Mouse (Mus musculus) adipocyte (in vitro differentiated cells): ENCODE measurements around the gene Cln6.
"Not testable (repeated sequence)": the region's sequence is repeated elsewhere in the genome, so short reads cannot be mapped to it uniquely, and the experiment has no call there.

Experiments used
- DNase-seq: peaks from one replicate; pipeline ENCODE4 v3.0.0-alpha.2; 2016; ENCODE audit warnings: low spot score

Gene Cln6

DNA sequence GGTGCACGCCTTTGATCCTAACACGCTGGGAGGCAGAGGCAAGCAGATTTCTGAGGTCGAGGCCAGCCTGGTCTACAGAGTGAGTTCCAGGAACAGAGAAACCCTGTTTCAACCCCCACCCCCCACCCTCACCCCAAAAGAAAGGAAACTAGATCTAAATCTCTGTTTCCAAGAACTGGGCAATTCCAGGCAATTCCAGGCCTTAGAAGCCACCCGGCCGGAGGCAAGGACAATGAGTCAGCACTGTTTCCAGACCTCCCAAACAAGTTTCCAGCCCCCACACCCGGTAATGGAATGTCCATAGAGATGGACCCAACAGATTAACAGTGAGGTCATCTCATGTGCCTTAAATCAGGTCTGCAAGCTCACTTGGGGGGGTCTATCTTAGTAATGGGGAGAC is 8.7 kb upstream of the Cln6 start:
- no peak for DNase-seq

DNA sequence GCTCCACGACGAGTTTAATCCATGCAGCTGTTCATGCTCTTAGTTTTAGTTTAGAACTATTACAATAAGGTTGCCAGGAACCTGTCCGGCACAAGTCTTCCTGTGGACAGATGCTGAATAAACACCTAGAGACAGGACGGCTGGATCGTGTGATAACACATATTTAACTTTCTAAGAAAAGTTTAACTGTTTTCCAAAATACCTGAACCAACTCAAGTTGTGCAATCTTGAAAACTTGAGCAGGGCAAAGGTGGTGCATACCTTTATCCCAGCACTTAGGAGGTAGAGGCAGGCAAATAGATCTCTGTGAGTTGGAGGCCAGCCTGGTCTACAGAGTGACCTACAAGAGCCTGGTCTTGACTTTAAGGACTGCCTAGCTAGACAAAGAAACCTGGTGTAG is 3.7 kb upstream of the Cln6 start:
- DNase-seq, result no peak

DNA sequence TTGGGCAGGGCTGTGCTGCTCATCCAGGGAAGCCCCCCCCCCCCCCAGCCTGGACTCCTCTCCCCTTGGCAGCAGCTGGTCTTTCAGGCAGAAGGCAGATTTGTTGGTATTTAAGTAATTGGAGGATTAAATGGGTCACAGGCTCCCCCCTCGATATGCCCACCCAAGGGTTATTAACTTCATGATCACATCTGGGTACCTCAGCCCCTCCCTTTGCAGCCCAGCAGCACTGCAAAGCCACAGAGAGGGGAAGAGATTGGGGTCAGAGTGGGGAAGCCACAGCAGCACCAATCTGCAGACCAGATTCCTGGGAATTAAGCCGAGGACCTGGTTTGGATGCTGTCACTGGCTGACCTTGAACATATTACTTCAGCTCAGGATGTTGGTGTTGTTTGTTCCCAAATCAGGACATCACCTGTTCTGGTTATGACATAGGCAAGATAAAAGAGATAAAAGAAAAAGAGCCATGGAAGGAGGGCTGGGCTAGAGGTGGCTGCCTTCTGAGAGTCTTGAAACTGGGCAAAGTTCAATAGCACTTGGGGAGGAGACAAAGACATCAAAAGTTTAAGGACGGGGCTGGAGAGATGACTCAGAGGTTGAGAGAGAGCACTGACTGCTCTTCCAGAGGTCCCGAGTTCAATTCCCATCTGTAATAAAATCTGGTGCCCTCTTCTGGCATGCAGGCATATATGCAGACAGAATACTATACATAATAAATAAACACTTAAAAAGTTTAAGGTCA is 2.7 kb upstream of the Cln6 start:
- DNase-seq, result no peak

DNA sequence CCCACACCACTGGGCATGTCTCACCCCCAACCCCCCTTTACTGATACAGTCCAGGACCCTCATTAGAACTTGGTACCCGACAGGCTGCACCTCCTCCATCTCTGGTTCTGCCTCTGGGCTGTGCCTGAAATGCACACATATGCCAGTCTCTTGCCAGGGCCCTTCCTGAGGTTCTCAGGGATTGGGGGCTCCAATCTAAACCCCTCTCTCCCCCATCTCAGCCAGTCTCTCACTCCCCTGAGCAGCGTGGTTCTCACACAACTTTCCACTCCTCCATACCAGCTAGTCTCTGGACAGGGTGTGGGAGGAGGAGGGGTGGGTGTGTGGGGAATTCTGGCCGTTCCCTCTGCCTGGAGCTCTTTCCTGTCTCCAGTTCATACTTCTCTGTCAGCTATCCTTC is 974 bp upstream of the Cln6 start:
- DNase-seq, result no peak

DNA sequence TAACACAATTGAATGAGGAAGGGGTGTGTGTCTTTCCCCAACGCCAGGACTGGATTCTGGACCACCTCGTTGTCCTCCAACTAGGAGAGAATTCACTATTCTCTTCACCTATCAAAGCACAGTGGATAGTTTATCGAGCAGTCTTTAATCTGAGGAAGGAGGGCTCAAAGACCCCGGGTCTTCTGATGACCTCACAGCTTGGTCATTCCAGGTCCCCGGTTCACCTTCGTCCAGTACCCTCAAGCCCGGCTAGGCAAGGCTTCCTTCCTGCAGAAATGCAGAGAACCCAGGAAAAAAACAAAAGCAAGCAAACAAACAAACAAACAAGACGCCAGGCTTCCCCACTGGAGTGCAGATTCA is 459 bp upstream of the Cln6 start:
- no peak for DNase-seq

DNA sequence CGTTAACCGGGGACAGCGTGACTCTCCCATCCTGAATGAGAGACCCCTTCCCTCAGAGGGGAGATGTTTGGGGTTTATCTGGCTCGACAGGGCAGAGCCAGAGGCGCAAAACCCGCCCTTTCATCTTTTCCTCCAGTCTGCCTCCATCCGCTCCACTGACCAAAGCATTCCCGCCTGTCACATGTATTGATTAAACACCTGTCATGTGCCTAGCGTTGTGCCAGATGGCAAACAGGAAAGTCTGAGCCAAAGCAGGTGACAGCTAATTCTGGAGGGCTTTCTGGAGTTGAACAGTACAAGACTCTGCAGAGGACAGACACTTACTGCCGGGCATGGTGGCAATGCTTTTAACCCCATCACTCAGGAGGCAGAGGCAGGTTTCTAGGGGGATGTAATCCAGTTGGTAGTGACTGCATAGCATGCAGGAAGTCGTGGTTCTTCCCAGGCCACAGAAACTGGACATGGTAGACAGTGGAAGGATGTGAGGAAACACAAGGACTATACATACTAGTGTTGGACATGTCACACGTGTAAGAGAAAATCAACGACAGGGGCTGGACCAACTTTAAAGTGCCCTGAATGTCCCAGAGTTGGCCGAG is 686 bp downstream of the Cln6 start:
- no peak for DNase-seq

DNA sequence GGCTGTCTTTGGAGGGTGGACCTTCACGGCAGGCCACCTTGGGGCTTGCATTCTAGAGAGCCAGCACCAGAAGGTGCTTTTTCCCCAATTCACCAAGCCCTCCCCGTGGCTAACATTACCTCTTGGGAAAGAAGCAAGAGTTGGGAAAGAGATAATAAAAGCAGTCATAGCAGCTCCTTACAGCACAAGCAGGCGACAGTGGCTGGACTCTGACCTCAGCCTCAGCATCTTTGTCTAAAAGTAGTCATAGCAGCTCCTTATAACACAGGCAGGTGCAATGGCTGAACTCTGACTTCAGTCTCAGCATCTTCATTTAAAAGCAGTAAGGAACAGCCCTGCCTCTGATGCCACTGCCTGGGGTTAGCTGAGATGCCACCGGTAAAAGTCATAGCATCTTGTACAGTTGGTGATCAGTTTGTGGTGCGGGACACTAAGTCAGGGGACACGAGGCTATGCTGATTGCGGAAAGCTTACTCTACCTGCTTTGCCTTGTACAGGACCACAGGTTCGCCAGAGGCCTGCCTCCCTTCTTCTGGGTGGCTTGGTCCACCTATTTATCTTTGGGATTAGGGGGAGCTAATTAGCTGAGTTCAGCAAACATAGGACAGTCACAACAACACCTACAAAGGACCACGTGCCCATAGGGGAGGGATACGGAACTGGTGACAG is 4.9 kb downstream of the Cln6 start:
- DNase-seq, result no peak

DNA sequence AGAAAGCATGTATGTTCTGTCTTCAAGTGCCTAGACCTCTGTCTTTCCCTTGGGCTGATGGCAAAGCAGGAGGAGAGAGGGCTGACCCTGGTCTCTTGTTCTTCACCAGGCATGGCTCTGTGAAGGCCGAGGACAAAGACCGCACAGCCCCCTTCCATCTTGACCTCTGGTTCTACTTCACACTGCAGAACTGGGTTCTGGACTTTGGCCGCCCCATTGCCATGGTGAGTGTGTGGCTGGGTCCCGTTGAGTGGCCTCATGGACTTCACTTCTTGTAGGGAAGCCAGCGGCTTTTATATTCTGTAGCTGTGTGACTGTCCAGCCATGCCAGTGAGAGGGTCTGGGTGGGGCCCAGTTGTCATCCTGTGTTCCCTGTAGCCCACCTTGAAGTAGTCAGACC is 5.9 kb downstream of the Cln6 start:
- DNase-seq, result no peak

DNA sequence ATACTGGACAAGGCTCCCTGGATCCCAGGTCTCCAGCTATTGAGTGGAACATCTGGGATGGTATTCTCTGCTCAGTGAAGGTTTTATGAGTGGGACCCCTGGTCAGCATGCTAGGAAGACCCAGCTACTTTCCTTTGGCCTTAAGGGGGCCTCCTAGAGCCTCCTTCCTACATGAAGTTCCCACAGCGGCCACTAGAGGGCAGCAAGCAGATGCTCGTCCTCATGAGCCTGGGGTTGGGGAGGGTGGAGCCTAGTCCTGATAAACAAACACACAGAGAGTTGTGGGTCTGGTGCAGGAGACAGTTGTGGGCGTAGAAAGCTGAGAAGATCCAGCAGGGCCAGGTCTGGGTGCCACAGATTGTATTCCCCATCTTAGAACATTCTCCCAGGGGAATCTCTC is 9.1 kb downstream of the Cln6 start:
- DNase-seq, result peak; percentile 91

DNA sequence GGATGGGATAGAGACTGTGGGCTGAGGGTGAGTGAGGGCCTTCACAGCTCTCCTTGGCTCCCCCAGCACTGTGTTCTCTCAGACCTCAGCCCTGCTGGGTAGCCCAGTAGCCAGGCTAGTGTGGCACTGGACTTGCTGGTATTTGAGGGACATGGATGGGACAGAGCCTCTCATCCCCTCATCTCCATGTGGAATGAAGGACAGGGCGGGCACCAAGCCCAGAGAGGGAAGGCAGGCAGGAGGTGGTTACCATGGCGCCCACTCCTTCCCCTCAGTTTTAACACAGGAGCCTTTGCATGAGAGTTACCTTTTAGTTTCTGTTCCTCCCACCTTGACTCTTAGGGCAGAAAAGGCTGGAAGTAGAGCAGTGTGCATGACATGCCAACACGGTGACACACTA is 10.1 kb downstream of the Cln6 start:
- no peak for DNase-seq

DNA sequence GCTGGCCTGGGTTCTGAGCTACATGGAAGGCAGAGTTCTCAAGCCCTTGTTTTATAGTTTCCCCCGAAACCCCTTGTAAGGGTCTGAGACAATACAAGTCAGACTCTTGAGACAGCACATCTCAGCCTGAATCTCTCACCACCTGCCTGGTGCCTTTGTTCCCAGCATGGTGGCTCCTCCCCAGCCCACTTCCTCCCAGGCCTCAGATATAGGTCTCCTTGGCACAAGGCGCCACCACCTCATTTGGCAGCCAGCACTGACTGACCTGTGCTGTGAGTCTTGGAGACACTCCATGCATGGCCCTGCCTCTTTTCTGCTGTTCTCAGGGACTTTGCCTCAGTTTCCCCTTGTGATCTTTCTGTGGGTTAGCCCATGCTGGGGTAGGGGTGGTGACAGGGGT is 13.0 kb downstream of the Cln6 start:
- no peak for DNase-seq

DNA sequence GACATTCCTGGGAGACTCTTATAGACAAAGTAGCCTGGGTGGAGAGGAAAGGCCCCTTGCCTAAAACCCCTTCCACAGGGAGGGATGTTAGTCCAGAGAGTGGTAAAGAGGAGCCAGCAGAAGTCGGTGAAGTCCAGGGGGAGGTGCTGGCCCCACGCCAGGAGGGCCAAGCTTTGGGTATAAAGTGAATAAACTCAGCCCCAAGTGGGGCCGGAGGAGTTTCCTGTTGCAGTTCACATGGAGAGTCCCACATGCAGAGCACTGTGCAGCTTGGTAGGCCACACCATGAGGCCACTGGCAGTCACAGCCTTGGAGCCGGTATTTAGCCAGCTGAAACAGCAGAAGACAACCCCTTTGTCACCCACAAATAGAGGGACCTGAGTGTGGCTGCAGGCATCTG is 15.9 kb downstream of the Cln6 start:
- no peak for DNase-seq

DNA sequence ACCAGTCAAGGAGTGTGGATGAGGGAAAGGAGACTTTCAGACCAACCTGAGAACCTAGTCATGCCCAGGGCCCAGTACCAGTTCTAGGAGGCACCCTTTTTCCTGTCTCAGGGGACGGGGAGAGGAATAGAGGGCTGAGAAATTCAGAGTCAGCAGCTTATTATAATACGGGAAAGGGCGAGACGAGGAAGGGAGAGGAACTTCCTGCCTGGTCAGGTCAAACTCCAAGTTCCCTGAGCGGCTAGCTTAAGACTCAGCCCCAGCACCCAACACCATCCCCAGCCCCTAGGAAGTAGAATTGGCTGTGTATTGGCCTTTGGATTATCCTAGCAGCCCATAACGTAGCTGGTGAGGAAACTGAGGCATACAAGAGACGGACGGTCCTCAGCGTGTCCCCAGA is 18.6 kb downstream of the Cln6 start:
- no peak for DNase-seq

DNA sequence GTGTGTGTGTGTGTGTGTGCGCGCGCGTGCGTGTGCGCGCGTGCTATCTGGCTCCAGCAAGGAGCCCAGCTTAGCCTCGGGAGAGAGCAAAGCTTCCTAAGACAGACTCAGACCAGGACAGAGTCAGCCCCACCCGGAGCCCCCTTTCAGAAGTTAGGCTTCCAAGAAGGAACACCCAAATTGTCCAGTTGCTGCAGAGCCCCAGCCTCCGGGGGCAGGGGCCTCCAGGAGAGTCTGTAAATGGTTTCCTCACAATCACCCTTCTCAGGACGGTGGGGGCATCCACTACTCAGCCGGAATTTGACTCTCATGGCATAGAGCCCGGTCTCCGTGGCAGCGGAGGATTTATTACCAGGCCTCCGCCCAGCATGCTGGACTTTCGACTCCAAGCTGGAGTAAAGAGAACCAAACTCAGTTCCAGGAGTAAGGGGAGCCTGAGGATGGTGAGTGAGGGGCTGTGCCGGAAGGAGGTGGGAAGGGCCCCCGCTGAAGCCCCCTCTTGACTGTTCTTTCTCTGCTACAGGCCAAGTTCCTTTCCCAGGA is 19.2 kb downstream of the Cln6 start, which contains the start of gene Calml4:
Gene Calml4, plus strand, starts transcription at position 362 of the 543 bp plus-strand sequence.
- peak; percentile 64 for DNase-seq

DNA sequence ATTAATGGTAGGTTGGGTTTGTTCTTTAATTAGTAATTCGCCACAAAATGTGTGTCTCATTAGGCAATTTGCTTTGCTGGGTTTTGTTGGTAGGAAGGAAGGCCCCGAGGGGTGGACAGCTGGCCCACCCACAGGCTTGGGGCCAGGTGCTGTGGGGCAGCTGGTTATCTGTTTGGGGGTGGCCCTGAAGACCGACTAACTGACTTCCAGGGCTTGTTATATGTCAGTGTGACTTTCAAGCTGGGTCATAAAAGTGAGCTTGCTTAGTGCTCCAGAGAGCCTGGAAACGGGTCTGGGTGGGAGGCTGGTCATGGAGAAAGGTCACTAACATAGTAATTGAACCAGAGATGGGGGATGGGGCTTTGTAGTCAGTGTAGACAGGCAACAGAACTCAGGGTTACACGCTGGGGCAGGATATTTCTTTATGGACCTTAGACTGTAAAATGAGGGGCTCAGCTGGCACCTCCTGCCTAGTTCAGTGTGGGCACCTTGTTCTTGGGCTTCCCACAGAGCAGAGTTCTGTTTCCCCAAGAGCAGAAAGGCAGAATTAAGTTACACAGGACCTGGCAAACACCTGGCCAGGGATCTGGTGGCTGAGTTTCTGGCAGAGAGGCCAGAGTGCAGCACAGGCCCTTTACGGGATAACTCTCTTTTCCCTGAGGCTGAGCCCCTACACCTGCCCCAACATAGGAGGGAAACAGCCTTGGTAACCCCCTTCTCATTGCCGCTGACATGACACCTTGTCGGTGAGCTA is 19.9 kb downstream of the Cln6 start:
- DNase-seq, result no peak

DNA sequence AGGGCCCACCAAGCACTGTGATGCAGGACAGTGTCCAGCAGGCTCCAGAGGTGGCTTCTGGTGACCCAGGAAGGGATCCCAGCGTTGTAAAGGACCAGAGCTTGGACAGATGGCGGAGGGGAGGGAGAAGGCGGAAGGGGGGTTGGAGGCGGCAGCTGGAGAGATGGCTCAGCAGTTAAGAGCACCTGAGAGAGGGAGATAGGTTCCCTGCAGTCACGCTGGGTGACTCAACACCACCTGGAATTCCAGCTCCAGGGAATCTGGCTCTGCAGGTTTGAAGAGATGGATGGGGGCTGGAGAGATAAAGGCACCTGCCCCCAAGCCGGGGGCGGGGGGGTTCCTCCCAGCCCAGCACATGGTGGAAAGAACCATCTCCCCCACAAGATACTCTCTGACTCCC is 21.5 kb downstream of the Cln6 start:
- DNase-seq, result not testable (repeated sequence)

DNA sequence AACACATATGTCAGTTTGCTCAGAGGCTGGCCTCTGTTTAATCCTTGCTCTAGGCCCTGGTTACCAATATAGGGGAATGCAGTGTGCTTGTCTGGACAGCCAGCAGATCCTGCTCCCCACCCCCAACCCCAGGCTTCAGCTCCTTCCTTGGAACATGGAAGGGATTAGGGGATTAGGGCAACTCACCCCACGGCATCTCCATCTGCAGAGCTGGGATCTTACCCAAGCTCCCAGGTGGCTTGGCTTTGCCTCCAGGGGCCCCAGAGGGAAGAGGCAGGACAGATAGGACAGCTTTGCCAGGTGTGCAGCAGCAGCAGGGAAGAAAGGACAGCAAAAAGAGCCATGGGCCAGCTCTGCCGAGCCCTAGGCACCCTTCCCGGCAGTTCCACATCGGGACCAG is 22.3 kb downstream of the Cln6 start:
- no peak for DNase-seq

DNA sequence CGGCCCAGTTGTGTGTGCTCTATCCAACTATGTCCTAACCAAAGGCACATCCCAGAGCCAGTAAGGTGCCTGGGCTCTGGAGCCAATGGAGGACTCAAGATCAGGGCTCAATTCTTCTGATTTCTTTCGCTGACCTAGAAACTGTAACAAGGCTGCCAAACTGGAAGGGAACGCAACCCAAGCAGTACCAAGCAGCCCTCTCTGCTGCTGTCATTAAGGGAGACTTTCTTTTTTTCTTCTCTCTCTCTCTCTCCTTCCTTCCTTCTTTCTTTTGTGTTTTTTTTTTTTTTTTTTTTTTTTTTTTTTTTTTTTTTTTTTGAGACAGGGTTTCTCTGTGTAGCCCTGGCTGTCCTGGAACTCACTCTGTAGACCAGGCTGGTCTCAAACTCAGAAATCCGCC is 30.7 kb downstream of the Cln6 start:
- not testable (repeated sequence) for DNase-seq

DNA sequence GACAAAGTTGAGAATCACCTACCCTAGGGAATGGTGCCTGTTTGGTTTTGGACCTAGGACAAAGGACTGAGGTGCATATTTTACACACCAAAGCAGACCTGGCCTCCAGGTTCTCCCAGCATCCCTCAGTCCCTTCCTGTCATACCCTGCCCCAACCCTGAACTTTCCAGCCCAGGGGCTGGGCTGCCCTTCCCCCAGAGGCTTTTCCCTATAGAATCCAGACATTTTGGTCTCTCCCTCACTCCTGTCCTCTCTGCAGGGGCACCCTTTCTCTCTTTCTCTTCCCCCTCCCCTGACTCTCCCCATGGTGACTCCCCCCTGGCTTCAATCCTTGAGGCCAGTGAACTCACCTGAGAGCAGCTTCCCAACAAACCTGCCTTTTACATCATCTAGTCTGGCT is 32.1 kb downstream of the Cln6 start:
- DNase-seq, result no peak

DNA sequence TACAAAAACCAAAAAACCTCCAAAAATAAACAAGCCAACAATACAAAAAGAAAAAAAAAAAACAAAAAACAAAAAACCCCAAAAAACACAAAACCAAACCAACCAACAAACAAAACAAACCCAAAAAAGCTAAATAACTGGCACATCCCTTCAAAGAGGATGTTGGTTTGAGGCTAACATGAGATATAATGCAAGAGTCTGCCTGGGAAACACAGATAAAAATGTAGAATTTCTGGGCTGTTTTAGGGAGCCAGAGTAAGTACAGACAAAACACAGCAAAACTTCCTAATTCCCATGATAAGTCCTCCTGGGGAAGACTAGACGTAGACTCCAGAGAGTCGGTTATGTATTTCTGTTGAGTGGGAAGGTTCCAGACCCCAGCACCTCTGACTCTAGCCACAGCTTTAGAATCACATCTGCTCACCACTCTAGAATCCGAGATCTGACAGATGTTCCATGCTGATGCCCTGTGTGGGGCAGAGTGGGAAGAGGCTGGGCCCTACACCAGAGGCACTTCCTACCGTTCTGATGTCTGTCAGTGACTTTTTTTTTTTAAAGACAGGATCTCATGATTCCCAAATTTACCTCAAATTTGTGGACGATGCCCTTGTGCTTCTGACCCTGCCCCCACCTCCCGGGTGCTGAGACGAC is 38.5 kb downstream of the Cln6 start:
- DNase-seq, result no peak

DNA sequence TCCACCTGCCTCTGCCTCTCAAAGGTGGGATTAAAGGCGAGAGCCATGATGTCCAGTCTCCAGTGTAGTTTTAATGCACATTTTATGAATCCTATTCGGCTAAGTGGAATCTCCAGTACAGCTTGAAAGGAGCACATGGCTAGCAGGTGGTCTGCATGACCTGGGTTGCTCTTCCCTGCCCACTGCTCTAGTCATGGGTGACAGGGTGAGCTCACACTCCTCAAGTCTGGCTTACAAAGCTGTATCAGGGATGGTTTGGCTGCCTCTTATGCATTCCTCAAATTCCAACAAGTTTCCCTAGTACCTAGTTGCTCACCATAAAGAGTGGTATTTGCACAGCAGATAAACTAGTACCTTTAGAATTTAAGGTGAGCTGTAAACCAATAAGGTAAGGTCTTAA is 39.2 kb downstream of the Cln6 start:
- DNase-seq, result no peak

DNA sequence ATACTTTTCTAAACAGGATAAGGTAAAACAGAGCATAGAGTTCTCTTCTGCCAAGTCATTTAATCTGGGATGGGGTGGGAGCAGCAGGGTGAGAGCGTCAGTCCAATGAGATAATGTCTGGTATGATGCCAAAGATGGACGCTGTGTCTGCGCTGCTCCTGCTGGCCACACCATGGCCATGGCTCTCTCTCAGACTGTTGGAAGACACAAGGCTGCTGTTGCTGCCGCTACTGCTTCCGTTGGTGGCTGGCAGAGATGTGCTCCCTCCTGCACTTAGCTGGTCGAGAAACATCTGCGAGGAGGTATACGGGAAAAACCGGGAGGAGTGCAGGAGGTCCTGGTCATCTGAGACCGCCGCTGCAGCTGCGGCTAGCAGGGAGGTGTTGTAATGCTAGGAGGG is 43.3 kb downstream of the Cln6 start:
- no peak for DNase-seq
